Mouse (Mus musculus) hindbrain, embryonic 12.5 days (tissue): ENCODE results near the gene Zfp524. TPM values are rescaled to one million over a fixed set of nuclear protein-coding genes. Genes with fewer than 3 reads are reported as not detected.

Experiments used
- ATAC-seq: fragments of 200-750 bp; cut with Nextera tagmentation; 2 replicates; pipeline ENCODE4 v1.8.0; 2017; ENCODE audit warnings: moderate TSS enrichment; ENCODE audit not compliant: low FRiP score
- H3K27ac ChIP-seq: fragments of 300-500 bp; sonication (generic); 2 replicates; pipeline ENCODE4 v1.5.1; 2016; ENCODE audit warnings: mild to moderate bottlenecking
- H3K27me3 ChIP-seq: fragments of 300-500 bp; sonication (generic); 2 replicates; pipeline ENCODE4 v1.6.1; 2016; ENCODE audit warnings: mild to moderate bottlenecking
- H3K36me3 ChIP-seq: fragments of 300-500 bp; sonication (generic); 2 replicates; pipeline ENCODE4 v1.6.1; 2016; ENCODE audit warnings: mild to moderate bottlenecking
- H3K4me1 ChIP-seq: fragments of 300-500 bp; sonication (generic); 2 replicates; pipeline ENCODE4 v1.6.1; 2016
- H3K4me2 ChIP-seq: fragments of 300-500 bp; sonication (generic); replicated peaks from 2 replicates; pipeline ENCODE4 v1.6.1; 2016; ENCODE audit warnings: mild to moderate bottlenecking
- H3K4me3 ChIP-seq: fragments of 300-500 bp; sonication (generic); 2 replicates; pipeline ENCODE4 v1.5.1; 2016; ENCODE audit warnings: mild to moderate bottlenecking
- H3K9ac ChIP-seq: fragments of 300-500 bp; sonication (generic); 2 replicates; pipeline ENCODE4 v1.6.1; 2016; ENCODE audit warnings: mild to moderate bottlenecking, moderate library complexity
- H3K9me3 ChIP-seq: fragments of 300-500 bp; sonication (generic); replicated peaks from 2 replicates; pipeline ENCODE4 v1.6.1; 2016; ENCODE audit warnings: mild to moderate bottlenecking
- WGBS: fragments of 180-500 bp; shearing (Covaris S2); methylation state at CpG from one replicate; pipeline ENCODE4 v1.1.7; 2016; 5-methylcytosine and 5-hydroxymethylcytosine counted together
- polyA plus RNA-seq: library from polyadenylated mRNA; unstranded; fragments of >200 nt; fragmentation: Nextera tagmentation; extraction: Ambion mirVana; gene quantifications from 2 replicates; pipeline ENCODE4 v1.2.1, GENCODE M21; 2016

The Zfp524 gene
- polyA plus RNA-seq, result 8.5 and 9.1 TPM in 2 replicates

- Histone ChIP-seq H3K4me2 (peak within 1 kb of the TSS; percentile 57), H3K4me1 (peaks cover 11% of the 10 kb centered on the region), H3K36me3 (peaks cover 42% of the 10 kb centered on the region), H3K9me3 (no peaks in the 10 kb centered on the region), H3K4me3 (peak within 1 kb of the TSS; percentile 62), H3K27me3 (no peaks in the 10 kb centered on the region), H3K9ac (peak within 1 kb of the TSS; percentile 78), H3K27ac (peak within 1 kb of the TSS; percentile 99)
- WGBS, result under 1% methylated on average over 41 of the region's 42 CpGs
- ATAC-seq, result peak; percentile 84
Observed at GRCm38 (mm10) chr7:5014251-5015117, at the start of gene Zfp524, which contains the start of gene Fiz1. TSS of gene Zfp524 (plus strand) at chr7:5014415. TSS of gene Fiz1 (minus strand) at chr7:5014697.

GRCm38 (mm10) chr7:4964988-4965387 lies 49.2 kb upstream of the Zfp524 start:
- no peaks in the 10 kb centered on the region for H3K36me3 ChIP-seq

GRCm38 (mm10) chr7:4971068-4971467 lies 43.1 kb upstream of the Zfp524 start, which contains the start of gene Sbk3:
TSS of gene Sbk3 (minus strand) at chr7:4971168.
- Histone ChIP-seq H3K4me2 (no peak within 1 kb of the TSS), H3K36me3 (no peaks in the 10 kb centered on the region), H3K9ac (peak within 1 kb of the TSS; percentile 18), H3K9me3 (no peaks in the 10 kb centered on the region), H3K4me3 (no peak within 1 kb of the TSS), H3K27ac (no peak within 1 kb of the TSS), H3K27me3 (no peaks in the 10 kb centered on the region), H3K4me1 (no peaks in the 10 kb centered on the region)
- WGBS, result 36% methylated on average over 6 of the region's 6 CpGs
- ATAC-seq, result no peak

More at GRCm38 (mm10) chr7:4964988-4965387, 49.2 kb upstream of the Zfp524 start:
- H3K9ac ChIP-seq, result no peak overlapping the region
- H3K4me3 ChIP-seq, result no peak overlapping the region
- no peaks in the 10 kb centered on the region for H3K9me3 ChIP-seq
- WGBS, result 90% methylated on average over 5 of the region's 5 CpGs
- no peaks in the 10 kb centered on the region for H3K4me1 ChIP-seq
- no peak overlapping the region for H3K27ac ChIP-seq
- ATAC-seq, result no peak
- H3K27me3 ChIP-seq, result no peaks in the 10 kb centered on the region
- H3K4me2 ChIP-seq, result no peak overlapping the region

- 33% methylated on average over 7 of the region's 7 CpGs for WGBS
- H3K9ac ChIP-seq, result peak overlapping the region; percentile 18; the same call in 1 of the 2 replicates
- H3K9me3 ChIP-seq, result no peaks in the 10 kb centered on the region
- H3K36me3 ChIP-seq, result no peaks in the 10 kb centered on the region
- H3K4me1 ChIP-seq, result no peaks in the 10 kb centered on the region
- H3K27me3 ChIP-seq, result no peaks in the 10 kb centered on the region
- H3K27ac ChIP-seq, result no peak overlapping the region
- no peak for ATAC-seq
- no peak overlapping the region for H3K4me3 ChIP-seq
- H3K4me2 ChIP-seq, result no peak overlapping the region
Observed at GRCm38 (mm10) chr7:4971710-4972109, 42.5 kb upstream of the Zfp524 start.

- H3K4me1 ChIP-seq, result no peaks in the 10 kb centered on the region
- no peak overlapping the region for H3K4me2 ChIP-seq
- ATAC-seq, result no peak
- no peak overlapping the region for H3K27ac ChIP-seq
- H3K27me3 ChIP-seq, result no peaks in the 10 kb centered on the region
- WGBS, result 81% methylated on average over 18 of the region's 18 CpGs
- H3K36me3 ChIP-seq, result no peaks in the 10 kb centered on the region
- H3K9ac ChIP-seq, result peak overlapping the region; percentile 18; the same call in 1 of the 2 replicates
- H3K9me3 ChIP-seq, result no peaks in the 10 kb centered on the region
- H3K4me3 ChIP-seq, result no peak overlapping the region
Observed at GRCm38 (mm10) chr7:4972321-4973047, 41.7 kb upstream of the Zfp524 start.

GRCm38 (mm10) chr7:4975455-4975854 lies 38.8 kb upstream of the Zfp524 start:
- no peaks in the 10 kb centered on the region for H3K27me3 ChIP-seq
- H3K4me3 ChIP-seq, result no peak overlapping the region

GRCm38 (mm10) chr7:4976832-4977231 lies 37.4 kb upstream of the Zfp524 start:
- Histone ChIP-seq H3K4me1 (no peaks in the 10 kb centered on the region), H3K9me3 (no peaks in the 10 kb centered on the region), H3K4me2 (no peak overlapping the region), H3K27ac (no peak overlapping the region), H3K9ac (no peak overlapping the region), H3K27me3 (no peaks in the 10 kb centered on the region), H3K36me3 (no peaks in the 10 kb centered on the region), H3K4me3 (no peak overlapping the region)
- WGBS, result 92% methylated on average over 7 of the region's 7 CpGs
- no peak for ATAC-seq

More at GRCm38 (mm10) chr7:4975455-4975854, 38.8 kb upstream of the Zfp524 start:
- Histone ChIP-seq H3K4me2 (no peak overlapping the region), H3K4me1 (no peaks in the 10 kb centered on the region), H3K27ac (no peak overlapping the region), H3K9me3 (no peaks in the 10 kb centered on the region), H3K9ac (no peak overlapping the region), H3K36me3 (no peaks in the 10 kb centered on the region)
- no peak for ATAC-seq
- WGBS, result 57% methylated on average over 4 of the region's 4 CpGs

GRCm38 (mm10) chr7:4988250-4988649 lies 26.0 kb upstream of the Zfp524 start:
- H3K4me1 ChIP-seq, result peaks cover 5% of the 10 kb centered on the region
- no peak overlapping the region for H3K4me3 ChIP-seq
- 0 out of 2 replicates have a peak, but pooled peaks cover 4% of the 10 kb centered on the region for H3K9me3 ChIP-seq
- WGBS, result 64% methylated on average over 2 of the region's 2 CpGs
- H3K27me3 ChIP-seq, result peaks cover 10% of the 10 kb centered on the region
- ATAC-seq, result no peak
- H3K36me3 ChIP-seq, result peaks cover 28% of the 10 kb centered on the region
- H3K4me2 ChIP-seq, result no peak overlapping the region
- no peak overlapping the region for H3K9ac ChIP-seq
- H3K27ac ChIP-seq, result no peak overlapping the region

GRCm38 (mm10) chr7:4993347-4993998 lies 20.7 kb upstream of the Zfp524 start:
- 27% methylated on average over 55 of the region's 55 CpGs for WGBS
- peaks cover 4% of the 10 kb centered on the region; the same call in 1 of the 2 replicates for H3K9me3 ChIP-seq
- H3K4me3 ChIP-seq, result peak overlapping the region; percentile 77
- peak overlapping the region; percentile 95 for H3K9ac ChIP-seq
- H3K4me2 ChIP-seq, result peak overlapping the region; percentile 89
- ATAC-seq, result no peak
- H3K27me3 ChIP-seq, result peaks cover 23% of the 10 kb centered on the region
- peaks cover 37% of the 10 kb centered on the region for H3K36me3 ChIP-seq
- H3K27ac ChIP-seq, result no peak overlapping the region
- peaks cover 33% of the 10 kb centered on the region for H3K4me1 ChIP-seq

- Histone ChIP-seq H3K4me2 (peak overlapping the region; percentile 89), H3K27ac (no peak overlapping the region), H3K27me3 (peaks cover 23% of the 10 kb centered on the region), H3K9me3 (peaks cover 4% of the 10 kb centered on the region; the same call in 1 of the 2 replicates), H3K4me1 (peaks cover 33% of the 10 kb centered on the region), H3K36me3 (peaks cover 37% of the 10 kb centered on the region), H3K4me3 (peak overlapping the region; percentile 77), H3K9ac (peak overlapping the region; percentile 95)
- no peak for ATAC-seq
- WGBS, result 48% methylated on average over 58 of the region's 59 CpGs
Observed at GRCm38 (mm10) chr7:4993999-4994788, 20.0 kb upstream of the Zfp524 start.

GRCm38 (mm10) chr7:4995268-4996002 lies 18.8 kb upstream of the Zfp524 start:
- ATAC-seq, result peak; percentile 63
- peaks cover 33% of the 10 kb centered on the region for H3K4me1 ChIP-seq
- peak overlapping the region; percentile 78 for H3K27ac ChIP-seq
- peak overlapping the region; percentile 95 for H3K9ac ChIP-seq
- peaks cover 3% of the 10 kb centered on the region; the same call in 1 of the 2 replicates for H3K9me3 ChIP-seq
- peaks cover 23% of the 10 kb centered on the region for H3K27me3 ChIP-seq
- H3K4me3 ChIP-seq, result peak overlapping the region; percentile 77
- peak overlapping the region; percentile 89 for H3K4me2 ChIP-seq
- peaks cover 37% of the 10 kb centered on the region for H3K36me3 ChIP-seq
- 8% methylated on average over 19 of the region's 19 CpGs for WGBS
